Comparison of ENCODE assay signal across 13 mouse cellular contexts in genomic region chr11:44288825-44289224, GRCm38 (mm10).
"Had no signal": no experiment of that assay in that cellular context is flagged by ENCODE, and none has a peak within 500 bp of the region (broad histone marks: within the 10 kb centered on the region; RNA-seq: fewer than 3 reads in every experiment).

No protein-coding gene starts in this region.

- H3K9me3 ChIP-seq: kidney, embryonic 15.5 days; limb, embryonic 12.5 days; midbrain, embryonic 13.5 days had no signal

- ATAC-seq: lung, postnatal 0 days; midbrain, embryonic 13.5 days had no signal

- H3K27ac ChIP-seq: kidney, embryonic 15.5 days; limb, embryonic 12.5 days; liver, embryonic 14.5 days; midbrain, embryonic 13.5 days; stomach, postnatal 0 days had no signal

- H3K36me3 ChIP-seq: kidney, embryonic 15.5 days; limb, embryonic 12.5 days; midbrain, embryonic 13.5 days had no signal

- H3K9ac ChIP-seq: kidney, embryonic 15.5 days; limb, embryonic 12.5 days; liver, embryonic 14.5 days; midbrain, embryonic 13.5 days had no signal

- H3K4me2 ChIP-seq: kidney, embryonic 15.5 days; limb, embryonic 12.5 days; midbrain, embryonic 13.5 days had no signal

- DNase-seq: kidney, postnatal 14 days; liver; lung, adult 18-20 months; lung, postnatal 36 days; right cerebral cortex, adult 18-20 months; right cerebral cortex, postnatal 25 days; thymus, postnatal 14 days had no signal

- H3K4me1 ChIP-seq: kidney, embryonic 15.5 days; limb, embryonic 12.5 days; midbrain, embryonic 13.5 days had no signal

- H3K4me3 ChIP-seq: kidney, embryonic 15.5 days; limb, embryonic 12.5 days; midbrain, embryonic 13.5 days had no signal

- H3K27me3 ChIP-seq: kidney, embryonic 15.5 days; limb, embryonic 12.5 days; midbrain, embryonic 13.5 days had no signal
